Mouse (Mus musculus): ENCODE measurements around the gene Fam189b. TPM values are rescaled to one million over a fixed set of nuclear protein-coding genes. Genes with fewer than 3 reads are reported as not detected.
A peak's percentile ranks its signal among the peaks of the same experiment; 100 is the strongest.
"Not testable (repeated sequence)": the region's sequence is repeated elsewhere in the genome, so short reads cannot be mapped to it uniquely, and the experiment has no call there.

Gene Fam189b
- 10 to 100 TPM; 65.8 to 69.5 TPM for total RNA-seq (2021)
- long read RNA-seq, transcript Fam189b-201 (12 exons, 3,083 nt): major isoform, 7 of 94 reads
- long read RNA-seq, partial matches to known transcripts: 73 of 94 reads
- long read RNA-seq, other reads (novel, unspliced or antisense): 11 of 94 reads

DNA sequence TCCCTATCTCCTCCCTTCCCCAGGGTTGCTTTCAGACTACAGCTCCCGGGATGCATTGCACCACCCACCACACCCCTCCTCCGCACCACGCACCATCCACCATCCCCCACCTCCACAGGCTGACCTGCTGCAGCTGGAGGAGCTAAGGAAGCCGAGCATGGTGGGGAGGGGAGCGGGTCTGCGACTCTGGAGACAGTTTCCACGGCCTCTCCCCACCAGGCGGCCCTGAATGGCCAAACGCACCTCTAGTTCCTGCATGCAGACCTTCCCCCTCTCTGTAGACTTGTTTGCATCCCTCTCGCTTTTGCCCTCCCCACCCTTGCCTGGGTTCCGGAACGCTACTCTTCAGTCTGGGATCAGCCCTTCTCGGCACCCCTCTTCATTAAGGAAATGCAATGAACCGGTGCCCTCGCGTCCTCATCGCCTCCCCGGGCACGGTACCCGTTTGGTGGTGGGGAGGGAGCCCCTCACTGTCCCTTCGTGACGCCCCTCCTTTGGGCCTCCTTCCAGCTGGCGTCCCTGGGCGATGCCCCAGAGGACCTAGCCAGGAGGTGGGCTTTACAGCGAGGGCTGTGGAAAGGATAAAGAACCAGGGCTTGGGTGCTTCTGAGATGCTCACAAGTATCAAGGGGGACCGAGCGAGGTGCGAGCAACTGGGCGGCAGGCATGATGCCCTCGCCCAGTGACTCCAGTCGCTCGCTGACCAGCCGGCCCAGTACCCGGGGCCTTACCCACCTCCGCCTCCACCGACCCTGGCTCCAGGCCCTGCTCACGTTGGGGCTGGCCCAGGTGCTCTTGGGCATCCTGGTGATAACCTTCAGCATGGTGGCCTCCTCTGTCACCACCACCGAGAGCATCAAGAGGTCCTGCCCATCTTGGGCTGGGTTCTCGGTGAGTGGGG lies at the start of gene Fam189b:
TSS of gene Fam189b (plus strand) at position 86 of the 901 bp plus-strand sequence.
- peak; percentile 86 to 91 for DNase-seq (ENCODE audit: low spot score in 2 of 2)

DNA sequence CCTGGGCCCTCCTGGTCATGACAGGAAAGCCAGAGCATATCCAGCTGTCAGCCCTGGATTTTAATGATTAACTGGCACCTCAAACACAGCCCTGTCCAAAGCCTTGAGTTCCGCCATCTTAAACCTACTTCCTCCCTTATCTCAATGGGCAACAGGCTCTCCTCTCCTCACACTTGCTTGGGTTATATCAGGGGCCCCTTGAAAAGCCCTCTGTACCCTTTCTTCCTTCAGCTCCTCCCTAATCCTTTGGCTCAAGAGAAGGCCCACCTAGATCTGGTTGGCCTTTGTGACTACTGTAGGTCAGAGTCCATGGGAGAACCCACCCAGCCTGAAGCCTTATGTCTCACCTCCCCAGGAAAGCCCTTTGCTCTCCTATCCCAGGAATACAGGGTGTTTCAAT lies 49.2 kb upstream of the Fam189b start:
- no peak for DNase-seq (ENCODE audit: low spot score in 2 of 2)

DNA sequence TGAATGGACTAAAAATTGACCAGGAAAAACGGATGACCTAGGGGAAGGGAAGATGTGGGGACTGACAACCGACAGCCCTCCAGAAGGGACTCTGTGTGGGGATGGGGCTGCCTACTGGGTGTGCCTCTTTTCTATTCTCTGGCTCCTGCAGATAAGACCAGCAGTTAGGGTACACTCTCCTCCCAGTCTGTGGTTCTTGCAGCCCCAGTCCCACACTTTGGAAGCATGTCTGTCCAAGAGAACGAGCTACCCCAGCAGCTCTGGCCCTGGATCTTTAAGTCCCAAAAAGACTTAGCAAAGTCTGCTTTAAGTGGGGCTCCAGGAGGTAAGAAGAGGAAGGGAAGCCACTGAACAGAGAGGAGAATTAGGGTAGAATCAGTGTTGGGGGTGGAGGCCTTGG lies 47.0 kb upstream of the Fam189b start, which contains the start of gene Pklr:
TSS of gene Pklr (plus strand) at position 185 of the 400 bp plus-strand sequence.
- DNase-seq (ENCODE audit: low spot score in 2 of 2): no peak

DNA sequence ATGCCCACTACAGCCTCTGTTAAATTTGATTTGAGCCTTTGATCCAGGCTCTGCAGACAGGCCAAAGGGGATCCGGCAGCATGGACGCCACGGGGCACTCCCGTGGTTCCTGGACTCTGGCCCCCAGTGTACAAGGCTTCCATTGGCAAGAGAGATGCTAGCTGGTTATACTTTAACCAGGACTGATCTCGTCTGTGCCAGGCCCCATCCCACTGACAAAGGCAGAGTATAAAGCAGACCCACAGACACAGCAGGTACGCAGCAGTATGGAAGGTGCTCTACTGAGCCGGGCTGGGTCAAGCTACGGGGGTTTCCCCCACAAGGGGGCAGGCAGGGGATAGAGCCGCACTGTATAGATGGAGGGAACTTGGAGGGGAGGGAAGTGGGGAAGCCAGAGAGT lies 46.6 kb upstream of the Fam189b start:
- DNase-seq (ENCODE audit: low spot score in 2 of 2): no peak

DNA sequence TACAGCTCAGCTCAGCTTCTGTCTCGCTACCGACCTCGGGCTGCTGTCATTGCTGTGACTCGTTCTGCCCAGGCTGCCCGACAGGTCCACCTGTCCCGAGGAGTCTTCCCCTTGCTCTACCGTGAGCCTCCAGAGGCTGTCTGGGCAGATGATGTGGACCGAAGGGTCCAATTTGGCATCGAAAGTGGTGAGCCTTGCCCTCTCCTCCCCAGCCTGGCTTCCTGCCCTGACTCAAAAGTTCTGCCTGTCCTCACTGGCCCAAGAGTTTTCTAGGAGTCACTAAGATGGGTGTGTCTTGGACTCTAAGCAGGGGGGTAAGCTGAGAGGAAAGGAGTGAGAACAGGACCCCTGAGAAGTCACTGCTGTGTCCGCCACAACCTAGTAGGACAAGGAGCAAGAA lies 38.1 kb upstream of the Fam189b start:
- no peak for DNase-seq (ENCODE audit: low spot score in 2 of 2)

DNA sequence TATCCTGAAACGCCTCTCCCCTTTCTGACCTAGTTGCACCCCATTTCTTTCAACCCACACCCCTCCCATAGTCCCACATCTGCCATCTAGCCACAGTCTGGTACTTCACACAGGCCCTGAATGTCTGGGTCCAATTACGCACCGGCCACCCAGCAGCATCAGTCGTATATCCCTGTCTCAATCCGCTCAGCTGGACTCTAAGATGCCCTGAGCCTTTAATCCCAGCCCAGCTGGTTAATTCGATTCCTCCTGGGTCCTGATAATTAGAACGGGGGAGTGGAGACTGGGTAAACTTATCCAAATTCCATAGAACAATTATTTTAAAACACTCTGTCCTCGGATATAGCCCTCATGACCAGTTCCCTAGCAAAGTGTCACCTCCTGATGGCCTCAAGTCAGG lies 37.4 kb upstream of the Fam189b start:
- DNase-seq (ENCODE audit: low spot score in 2 of 2): no peak

DNA sequence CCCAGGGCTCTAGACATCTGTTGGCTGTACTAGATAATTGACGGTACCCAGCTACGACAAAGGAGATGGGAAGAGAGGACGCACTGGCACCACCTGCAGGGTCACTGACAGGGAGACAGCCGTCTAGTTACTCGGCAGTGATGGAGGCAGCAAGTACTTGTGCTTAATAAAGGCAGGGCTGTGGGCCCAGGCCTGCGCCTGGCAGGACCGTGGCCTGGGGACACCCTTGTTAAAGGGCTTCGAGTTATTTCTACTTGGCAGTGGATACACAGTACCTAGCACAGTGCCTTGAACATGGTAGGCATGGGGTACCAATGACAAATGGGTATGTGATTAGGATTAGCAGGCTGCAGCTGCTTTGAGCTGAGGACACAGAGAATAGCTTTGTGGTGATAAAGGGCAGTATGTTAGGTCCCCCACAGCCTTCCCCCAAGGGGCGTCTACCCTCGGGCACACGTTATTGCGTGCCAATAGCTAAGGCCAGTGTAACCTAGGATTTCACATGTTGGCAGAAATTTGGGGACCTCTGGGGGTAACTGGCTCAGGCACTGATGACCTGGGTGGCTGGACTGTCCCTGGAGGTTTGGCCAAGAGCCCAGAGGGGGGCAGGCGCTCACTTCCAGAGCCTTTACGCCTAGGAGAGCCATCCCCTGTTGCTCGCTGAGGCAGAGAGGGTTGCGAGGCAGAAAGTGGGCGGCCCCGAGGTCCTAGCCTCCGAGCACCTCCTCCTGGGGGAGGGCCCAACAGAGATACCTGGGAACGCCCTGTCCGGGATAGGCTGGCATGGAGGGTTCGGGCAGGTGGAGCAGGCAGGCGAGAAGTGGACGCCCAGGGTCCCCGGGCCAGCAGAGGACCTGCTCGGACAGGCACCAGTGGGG lies 35.6 kb upstream of the Fam189b start:
- DNase-seq (ENCODE audit: low spot score in 2 of 2): no peak

DNA sequence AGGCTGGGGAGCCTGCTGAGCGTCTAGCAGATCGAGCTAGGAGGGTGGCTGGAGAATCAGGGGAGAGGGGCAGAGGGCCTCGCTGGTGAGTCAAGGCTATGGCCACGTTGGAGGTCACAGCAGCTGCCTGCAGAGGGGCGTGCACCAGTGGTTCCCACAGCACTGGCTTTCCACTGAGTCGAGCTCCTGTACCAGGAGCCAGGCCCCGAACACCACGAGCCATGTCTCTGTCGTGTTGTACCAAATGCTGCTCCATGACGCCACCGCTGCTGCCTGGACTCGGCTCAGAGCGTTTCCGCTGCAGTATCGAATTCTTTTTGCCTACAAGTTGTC lies 35.0 kb upstream of the Fam189b start:
- no peak for DNase-seq (ENCODE audit: low spot score in 2 of 2)

DNA sequence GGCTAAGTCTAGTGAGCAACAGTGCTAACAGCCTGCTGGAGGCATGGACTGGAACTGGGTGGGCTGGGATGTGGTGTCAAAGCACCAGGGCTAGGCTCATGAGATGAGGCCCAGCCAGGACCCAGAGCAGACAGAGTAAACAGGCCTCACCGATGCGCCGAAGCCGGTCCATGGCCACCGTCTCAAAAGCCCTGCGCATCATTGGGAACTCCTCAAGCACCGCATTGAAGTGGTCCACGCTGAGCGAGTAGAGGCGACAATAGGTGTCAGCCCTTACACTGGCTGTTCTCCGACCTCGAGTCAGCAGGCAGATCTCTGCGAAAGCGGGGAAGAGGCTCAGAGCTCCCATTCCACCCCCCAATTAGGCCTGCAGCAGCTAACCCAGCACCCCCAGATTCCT lies 34.4 kb upstream of the Fam189b start:
- DNase-seq (ENCODE audit: low spot score in 2 of 2): no peak

DNA sequence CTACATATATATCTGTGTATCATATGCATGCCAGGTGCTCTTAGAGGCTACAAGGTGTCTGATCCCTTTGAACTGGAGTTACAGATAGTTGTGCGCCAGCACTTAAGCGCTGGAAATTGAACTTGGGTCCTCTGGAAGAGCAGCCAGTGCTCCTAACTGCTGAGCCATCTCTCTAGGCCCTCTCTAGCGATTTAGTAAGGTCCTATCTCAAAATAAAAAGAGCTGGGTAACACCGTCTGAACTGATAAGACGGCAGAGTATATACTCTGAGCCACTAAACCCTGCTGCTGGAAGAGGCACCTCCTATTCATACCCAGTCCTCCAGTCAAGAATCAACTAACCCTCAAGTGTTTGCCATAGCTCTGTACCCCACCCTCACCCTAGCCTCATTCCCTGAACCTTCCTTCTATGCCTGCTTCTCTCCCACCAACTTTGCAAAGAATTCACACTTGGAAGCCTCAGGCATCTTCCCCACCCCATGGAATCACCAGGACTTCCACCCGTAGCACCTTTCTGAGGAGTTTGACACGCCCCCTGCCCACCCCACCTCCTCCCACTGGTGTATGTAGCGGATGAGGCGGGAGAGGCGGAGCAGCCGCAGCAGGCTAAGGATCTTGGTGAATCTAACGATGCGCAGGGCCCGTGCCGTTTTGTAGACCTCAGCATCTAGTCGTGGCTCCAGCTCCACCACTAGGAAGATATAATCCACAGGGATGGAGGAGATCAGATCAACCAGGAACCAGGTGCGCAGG lies 30.7 kb upstream of the Fam189b start:
- DNase-seq (ENCODE audit: low spot score in 2 of 2): no peak

DNA sequence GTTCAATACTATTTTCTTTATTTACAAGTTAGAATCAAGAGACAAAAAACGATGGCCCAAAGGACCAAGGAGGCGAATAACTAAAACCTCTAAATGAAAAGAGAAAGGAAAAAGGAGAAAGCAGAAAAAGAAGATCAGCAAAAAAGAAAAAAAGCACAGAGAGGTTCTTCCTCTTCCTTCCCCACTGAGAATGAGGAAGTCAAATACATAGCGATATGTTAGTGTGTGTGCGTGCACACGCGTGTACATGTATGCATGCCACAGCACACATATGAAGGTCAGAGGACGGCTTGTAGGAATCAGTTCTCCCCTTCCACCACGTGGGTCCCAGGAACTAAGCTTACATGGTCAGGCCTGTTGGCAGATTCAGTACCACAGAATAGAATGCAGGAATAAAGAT lies 26.0 kb upstream of the Fam189b start:
- DNase-seq (ENCODE audit: low spot score in 2 of 2): no peak

DNA sequence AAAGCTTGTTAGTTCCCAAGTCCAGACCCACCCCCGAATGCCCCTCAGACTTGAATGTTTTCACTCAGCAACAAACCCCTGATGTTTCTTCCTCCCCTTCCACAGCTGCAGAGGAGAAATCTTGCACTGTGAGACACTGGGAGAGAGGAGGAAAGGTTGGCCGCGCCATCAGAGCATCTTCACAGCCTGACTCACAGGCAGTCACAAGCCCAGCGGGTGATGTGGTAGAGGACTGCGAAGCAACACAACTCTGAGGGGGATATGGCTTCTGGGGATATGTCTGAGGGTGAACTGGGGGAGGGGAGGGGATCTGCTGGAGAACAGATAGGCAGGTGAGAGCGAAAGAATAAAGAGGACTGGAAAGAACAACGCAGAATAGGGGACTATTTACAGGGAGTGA lies 24.3 kb upstream of the Fam189b start:
- no peak for DNase-seq (ENCODE audit: low spot score in 2 of 2)

DNA sequence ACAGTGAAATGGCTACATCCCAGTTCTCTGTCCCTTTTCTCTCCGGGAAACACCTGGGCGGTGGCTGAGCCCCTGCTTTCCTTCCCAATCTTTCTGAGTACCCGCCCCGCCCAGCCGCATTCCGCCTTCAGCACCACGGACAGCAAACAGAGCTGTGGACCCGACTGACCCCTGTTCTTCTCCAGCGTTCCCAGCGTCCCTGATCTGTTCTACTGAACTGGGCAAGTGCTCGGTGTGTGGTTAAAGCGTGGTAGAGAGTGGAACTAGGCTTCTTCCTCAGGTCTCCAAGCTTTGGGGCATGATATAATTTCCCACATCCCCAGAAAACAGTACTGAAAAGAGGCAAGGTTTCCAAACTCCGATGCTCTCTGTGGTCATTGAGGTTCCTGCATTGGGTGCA lies 23.7 kb upstream of the Fam189b start:
- DNase-seq (ENCODE audit: low spot score in 2 of 2): peak; percentile 41

DNA sequence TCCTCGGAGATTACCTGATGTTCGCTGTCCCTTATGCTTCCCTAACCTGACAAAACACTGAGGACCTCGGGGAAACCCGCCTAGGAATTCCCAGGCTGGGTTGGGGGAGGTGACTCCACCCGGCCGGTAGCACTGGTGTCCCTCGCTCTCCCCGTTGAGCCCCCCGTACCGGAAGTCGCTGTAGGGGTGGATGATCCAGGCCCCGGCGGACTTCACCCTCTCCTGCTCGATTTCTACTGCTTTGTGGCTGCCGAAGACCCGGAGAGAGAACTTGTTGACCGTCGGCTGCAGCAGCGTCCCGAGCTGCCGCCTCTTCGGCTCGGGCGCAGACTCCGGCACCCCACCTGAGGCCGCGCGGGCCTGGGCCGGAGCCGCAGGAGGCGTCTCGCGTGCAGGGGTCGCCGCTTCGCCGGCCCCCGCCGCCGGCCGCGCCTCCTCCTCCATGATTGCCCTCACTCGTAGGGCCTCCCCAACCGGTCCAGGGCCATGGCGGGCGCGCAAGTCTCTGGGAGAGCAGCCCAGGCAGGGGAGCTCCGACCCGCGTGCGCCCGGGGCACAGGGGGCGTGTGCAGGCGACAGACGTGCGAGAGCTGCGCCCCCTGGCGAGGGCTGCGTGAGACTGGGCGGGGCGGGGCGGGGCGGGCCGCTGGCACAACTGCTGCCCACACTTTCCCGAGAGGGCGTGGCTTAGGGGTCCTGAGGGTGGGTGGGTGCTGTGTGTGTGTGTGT lies 23.2 kb upstream of the Fam189b start, which contains the start of gene Hcn3:
TSS of gene Hcn3 (minus strand) at position 581 of the 729 bp plus-strand sequence.
- peak; percentile 70 to 79 for DNase-seq (ENCODE audit: low spot score in 2 of 2)

DNA sequence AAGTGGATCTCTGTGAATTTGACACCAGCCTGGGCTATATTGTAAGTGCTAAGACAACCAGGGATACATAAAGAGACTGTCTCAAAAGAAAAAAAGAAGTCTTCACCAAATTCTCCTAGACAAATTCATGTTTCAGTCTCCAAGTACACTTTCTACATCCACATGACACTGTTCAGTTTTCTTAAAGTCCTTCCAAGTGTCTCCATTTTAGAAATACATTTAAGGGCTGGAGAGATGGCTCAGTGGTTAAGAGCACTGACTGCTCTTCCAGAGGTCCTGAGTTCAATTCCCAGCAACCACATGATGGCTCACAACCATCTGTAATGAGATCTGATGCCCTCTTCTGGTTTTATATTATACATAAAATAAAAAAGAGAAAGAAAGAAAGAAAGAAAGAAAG lies 21.7 kb upstream of the Fam189b start:
- DNase-seq (ENCODE audit: low spot score in 2 of 2): not testable (repeated sequence)

DNA sequence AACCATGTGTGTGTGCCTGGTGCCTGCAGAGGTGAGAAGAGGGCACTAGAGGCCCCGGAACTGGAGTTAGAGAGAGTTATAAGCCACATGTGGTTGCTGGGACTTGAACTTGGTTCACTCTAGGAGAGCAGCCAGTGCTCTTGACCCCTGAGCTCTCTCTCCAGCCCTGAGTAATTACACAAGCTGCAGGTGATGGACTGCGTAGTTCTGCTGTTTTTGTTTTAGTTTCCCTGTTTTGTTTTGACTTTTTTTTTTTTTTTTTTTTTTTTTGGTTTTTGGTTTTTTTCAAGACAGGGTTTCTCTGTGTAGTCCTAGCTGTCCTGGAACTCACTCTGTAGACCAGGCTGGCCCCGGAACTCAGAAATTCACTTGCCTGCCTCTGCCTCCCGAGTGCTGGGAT lies 21.2 kb upstream of the Fam189b start:
- no peak for DNase-seq (ENCODE audit: low spot score in 2 of 2)

DNA sequence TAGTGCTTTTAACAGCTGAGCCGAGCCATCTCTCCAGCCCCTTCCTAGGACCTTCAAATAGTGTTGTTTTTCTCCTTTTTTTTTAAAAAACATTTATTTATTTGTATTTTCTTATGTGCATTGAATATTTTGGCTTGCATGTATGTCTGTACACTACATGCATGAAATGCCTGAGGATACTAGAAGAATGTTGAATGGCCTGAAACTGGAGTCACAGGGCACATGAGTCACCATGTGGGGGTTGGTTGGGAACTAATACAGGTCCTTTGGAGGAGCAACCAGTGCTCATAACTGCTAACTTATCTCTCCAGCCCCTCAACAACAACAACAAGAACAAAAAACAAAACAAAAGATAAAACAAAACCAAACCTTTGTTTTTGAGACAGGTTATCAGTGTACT lies 19.8 kb upstream of the Fam189b start:
- no peak for DNase-seq (ENCODE audit: low spot score in 2 of 2)

DNA sequence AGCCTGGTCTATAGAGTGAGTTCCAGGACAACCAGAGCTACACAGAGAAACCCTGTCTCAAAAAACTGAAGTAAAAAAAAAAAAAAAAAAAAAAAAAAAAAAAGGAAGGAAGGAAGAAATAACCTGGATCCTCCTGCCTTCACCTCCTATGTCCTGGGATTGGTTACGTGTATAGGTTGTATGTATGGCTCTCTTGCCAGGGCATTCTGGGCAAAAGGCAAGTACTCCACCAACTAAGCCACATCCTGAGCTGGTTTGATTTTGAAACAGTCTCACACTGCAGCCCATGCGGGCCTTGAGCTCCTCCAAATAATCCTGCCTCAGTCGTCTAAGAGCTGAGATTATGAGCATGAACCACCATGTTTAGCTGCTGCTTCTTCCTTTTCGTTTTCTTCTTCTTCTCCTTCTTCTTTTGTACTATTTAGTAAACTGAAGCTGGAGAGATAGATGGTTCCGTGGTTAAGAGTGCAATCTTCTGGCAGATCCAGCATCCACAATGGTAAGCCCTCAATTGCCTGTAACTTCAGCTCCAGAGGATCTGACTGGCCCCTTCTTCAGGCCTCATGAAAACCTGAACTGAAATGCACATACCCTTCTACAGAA lies 19.2 kb upstream of the Fam189b start:
- no peak for DNase-seq (ENCODE audit: low spot score in 2 of 2)

DNA sequence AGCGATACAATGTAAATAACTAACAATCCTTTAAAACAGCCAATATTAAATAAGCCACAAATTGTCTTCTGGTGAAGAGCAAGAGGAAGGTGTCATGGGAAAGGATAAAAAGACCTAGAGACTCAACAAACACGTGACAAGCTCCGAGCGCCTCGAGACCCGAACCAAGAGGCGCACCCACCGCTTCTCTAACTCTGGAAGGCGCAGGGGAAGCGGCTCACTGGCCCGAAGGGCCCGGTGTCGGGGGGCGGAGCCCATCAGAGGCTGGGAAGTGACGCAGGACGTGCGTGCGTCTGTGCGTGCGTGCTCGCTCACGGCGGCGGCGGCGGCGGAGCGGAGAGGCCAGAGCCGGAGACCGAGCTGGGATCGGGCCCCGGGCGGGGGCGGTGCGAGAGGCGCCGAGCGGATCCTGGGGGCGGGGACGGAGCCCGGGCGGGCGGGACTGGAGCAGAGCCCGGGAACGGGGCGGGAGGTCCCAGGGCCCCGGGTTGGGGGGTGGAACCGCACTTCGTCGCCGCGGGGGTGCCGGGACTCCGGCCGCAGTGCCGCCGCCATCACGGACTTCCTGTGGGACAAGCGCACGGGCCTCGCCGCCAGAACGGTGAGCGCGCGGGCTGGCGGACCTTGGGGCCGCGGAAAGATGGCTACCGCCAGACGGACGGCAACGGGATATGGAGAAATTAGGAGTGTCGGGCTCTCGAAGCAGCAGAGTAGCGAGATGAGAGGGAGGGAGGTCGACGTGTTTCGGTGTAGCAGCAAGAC lies 18.3 kb upstream of the Fam189b start, which contains the start of gene Clk2:
TSS of gene Clk2 (plus strand) at position 290 of the 762 bp plus-strand sequence.
- peak; percentile 90 to 92 for DNase-seq (ENCODE audit: low spot score in 2 of 2)
